Mouse (Mus musculus): ENCODE results near the gene Mecr. TPM values are rescaled to one million over a fixed set of nuclear protein-coding genes. Genes with fewer than 3 reads are reported as not detected.

Mecr gene
- polyA plus RNA-seq, 1 experiment = 17.6 TPM

- Histone ChIP-seq H3K4me1 (ENCODE audit: control insufficient read depth, insufficient read depth, low read length) (no peaks in the 10 kb centered on the region; the same call in 1 of the 2 replicates), H3K4me3 (replicated peaks; ENCODE audit: control insufficient read depth, low read depth, low read length) (no peak overlapping the region), H3K27ac (ENCODE audit: control insufficient read depth, insufficient read depth, low read depth, low read length, poor library complexity) (no peak overlapping the region)
- TF ChIP-seq POLR2A (IDR thresholded peaks at IDR 0.05; ENCODE audit: borderline replicate concordance, control insufficient read depth, low read depth, low read length) (no peak), CTCF (IDR thresholded peaks at IDR 0.05; ENCODE audit: control insufficient read depth, insufficient read depth, low read length) (no peak)
- 77% methylated on average over 8 of the region's 8 CpGs for WGBS
Observed at GRCm38 (mm10) chr4:131845991-131846778, 2.9 kb downstream of the Mecr start.

DNA sequence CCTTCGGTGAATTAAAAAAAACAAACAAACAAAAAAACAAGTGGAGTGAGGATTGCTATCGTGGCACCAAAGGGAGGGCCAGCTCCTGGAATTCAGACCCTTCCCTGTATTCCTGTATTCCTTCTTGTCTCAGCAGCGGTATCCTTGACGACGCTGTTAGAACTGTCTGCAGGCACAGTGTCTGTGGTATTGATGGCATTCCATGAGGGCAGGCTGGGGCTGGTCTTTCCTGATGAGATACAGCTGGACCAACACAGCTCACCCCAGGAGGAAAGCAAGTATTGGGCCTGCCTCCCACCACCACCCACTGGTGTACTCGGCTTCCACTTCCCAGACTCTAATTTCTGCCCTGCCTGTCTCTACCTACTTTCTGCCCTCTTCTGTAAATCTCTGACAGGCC is 4.8 kb downstream of the Mecr start:
- Histone ChIP-seq H3K4me3 (replicated peaks; ENCODE audit: control insufficient read depth, low read depth, low read length) (no peak overlapping the region), H3K27ac (ENCODE audit: control insufficient read depth, insufficient read depth, low read depth, low read length, poor library complexity) (no peak overlapping the region), H3K4me1 (ENCODE audit: control insufficient read depth, insufficient read depth, low read length) (no peaks in the 10 kb centered on the region; the same call in 1 of the 2 replicates)
- WGBS = 77% methylated on average over 6 of the region's 6 CpGs
- TF ChIP-seq POLR2A (IDR thresholded peaks at IDR 0.05; ENCODE audit: borderline replicate concordance, control insufficient read depth, low read depth, low read length) (no peak), CTCF (IDR thresholded peaks at IDR 0.05; ENCODE audit: control insufficient read depth, insufficient read depth, low read length) (no peak)

DNA sequence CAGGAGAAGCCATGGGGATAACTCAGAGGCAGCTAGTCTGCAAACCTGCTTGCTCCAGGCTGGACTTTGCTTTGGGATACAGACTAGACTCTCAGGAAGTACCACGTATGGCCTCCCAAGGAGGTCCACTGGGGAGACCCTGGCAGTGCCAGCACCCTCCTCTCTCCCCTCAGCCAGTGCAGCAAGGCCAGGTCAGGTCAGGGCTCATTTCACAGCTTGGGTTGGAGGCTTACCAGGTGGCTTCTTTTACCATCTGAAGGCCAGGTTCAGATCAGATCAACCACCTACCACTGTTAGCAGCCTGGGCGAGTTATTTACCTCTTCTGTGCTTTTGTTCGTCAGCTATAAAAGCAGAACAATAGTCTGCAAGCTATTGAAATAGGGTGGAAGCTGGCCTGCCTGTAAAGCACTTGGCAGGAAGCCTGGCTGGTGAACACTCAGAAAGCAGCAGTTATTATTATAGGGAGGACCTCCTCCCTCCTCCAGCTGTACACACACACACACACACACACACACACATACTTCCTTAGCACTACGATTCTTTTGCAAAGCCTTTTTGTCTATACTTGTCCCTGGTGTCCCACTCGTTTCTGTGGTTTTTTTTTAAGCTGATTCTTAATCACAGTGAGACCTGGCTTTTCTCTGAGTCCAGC is 6.8 kb downstream of the Mecr start:
- Histone ChIP-seq H3K4me1 (ENCODE audit: control insufficient read depth, insufficient read depth, low read length) (no peaks in the 10 kb centered on the region; the same call in 1 of the 2 replicates), H3K4me3 (replicated peaks; ENCODE audit: control insufficient read depth, low read depth, low read length) (no peak overlapping the region), H3K27ac (ENCODE audit: control insufficient read depth, insufficient read depth, low read depth, low read length, poor library complexity) (no peak overlapping the region)
- TF ChIP-seq POLR2A (IDR thresholded peaks at IDR 0.05; ENCODE audit: borderline replicate concordance, control insufficient read depth, low read depth, low read length) = no peak
- no peak for TF ChIP-seq CTCF (IDR thresholded peaks at IDR 0.05; ENCODE audit: control insufficient read depth, insufficient read depth, low read length)
- 15% methylated on average over 5 of the region's 5 CpGs for WGBS

- Histone ChIP-seq H3K4me3 (replicated peaks; ENCODE audit: control insufficient read depth, low read depth, low read length) (no peak overlapping the region), H3K4me1 (ENCODE audit: control insufficient read depth, insufficient read depth, low read length) (no peaks in the 10 kb centered on the region; the same call in 1 of the 2 replicates), H3K27ac (ENCODE audit: control insufficient read depth, insufficient read depth, low read depth, low read length, poor library complexity) (no peak overlapping the region)
- TF ChIP-seq CTCF (IDR thresholded peaks at IDR 0.05; ENCODE audit: control insufficient read depth, insufficient read depth, low read length) (no peak), POLR2A (IDR thresholded peaks at IDR 0.05; ENCODE audit: borderline replicate concordance, control insufficient read depth, low read depth, low read length) (no peak)
- 16% methylated on average over 5 of the region's 5 CpGs for WGBS
Observed at GRCm38 (mm10) chr4:131854950-131855349, 11.7 kb downstream of the Mecr start.

GRCm38 (mm10) chr4:131860492-131861340 is 17.4 kb downstream of the Mecr start:
- peak; percentile 99 for TF ChIP-seq CTCF (IDR thresholded peaks at IDR 0.05; ENCODE audit: control insufficient read depth, insufficient read depth, low read length)
- no peak for TF ChIP-seq POLR2A (IDR thresholded peaks at IDR 0.05; ENCODE audit: borderline replicate concordance, control insufficient read depth, low read depth, low read length)
- H3K4me3 ChIP-seq (replicated peaks; ENCODE audit: control insufficient read depth, low read depth, low read length) = peak overlapping the region; percentile 39
- 26% methylated on average over 15 of the region's 15 CpGs for WGBS
- peak overlapping the region; percentile 80 for H3K27ac ChIP-seq (ENCODE audit: control insufficient read depth, insufficient read depth, low read depth, low read length, poor library complexity)
- peaks cover 2% of the 10 kb centered on the region; the same call in 1 of the 2 replicates for H3K4me1 ChIP-seq (ENCODE audit: control insufficient read depth, insufficient read depth, low read length)

- H3K4me1 ChIP-seq (ENCODE audit: control insufficient read depth, insufficient read depth, low read length) = peaks cover 2% of the 10 kb centered on the region; the same call in 1 of the 2 replicates
- TF ChIP-seq POLR2A (IDR thresholded peaks at IDR 0.05; ENCODE audit: borderline replicate concordance, control insufficient read depth, low read depth, low read length) = no peak
- peak overlapping the region; percentile 39 for H3K4me3 ChIP-seq (replicated peaks; ENCODE audit: control insufficient read depth, low read depth, low read length)
- H3K27ac ChIP-seq (ENCODE audit: control insufficient read depth, insufficient read depth, low read depth, low read length, poor library complexity) = peak overlapping the region; percentile 80
- 8% methylated on average over 4 of the region's 4 CpGs for WGBS
Observed at GRCm38 (mm10) chr4:131861341-131861739, 18.1 kb downstream of the Mecr start.

- Histone ChIP-seq H3K4me3 (replicated peaks; ENCODE audit: control insufficient read depth, low read depth, low read length) (peak overlapping the region; percentile 59), H3K27ac (ENCODE audit: control insufficient read depth, insufficient read depth, low read depth, low read length, poor library complexity) (peak overlapping the region; percentile 22; the same call in 1 of the 2 replicates), H3K4me1 (ENCODE audit: control insufficient read depth, insufficient read depth, low read length) (no peaks in the 10 kb centered on the region; the same call in 1 of the 2 replicates)
- 3% methylated on average over 11 of the region's 11 CpGs for WGBS
- TF ChIP-seq POLR2A (IDR thresholded peaks at IDR 0.05; ENCODE audit: borderline replicate concordance, control insufficient read depth, low read depth, low read length) = no peak
- TF ChIP-seq CTCF (IDR thresholded peaks at IDR 0.05; ENCODE audit: control insufficient read depth, insufficient read depth, low read length) = no peak
Observed at GRCm38 (mm10) chr4:131872672-131873292, 29.5 kb downstream of the Mecr start.
